Mouse (Mus musculus): ENCODE results near the gene Gm49027. TPM values are rescaled to one million over a fixed set of nuclear protein-coding genes. Genes with fewer than 3 reads are reported as not detected.

The Gm49027 gene
- under 1 TPM in 1 of 2 experiments, not detected in 1; 0.19 TPM for polyA plus RNA-seq (2017; shearing (Covaris generic))

DNA sequence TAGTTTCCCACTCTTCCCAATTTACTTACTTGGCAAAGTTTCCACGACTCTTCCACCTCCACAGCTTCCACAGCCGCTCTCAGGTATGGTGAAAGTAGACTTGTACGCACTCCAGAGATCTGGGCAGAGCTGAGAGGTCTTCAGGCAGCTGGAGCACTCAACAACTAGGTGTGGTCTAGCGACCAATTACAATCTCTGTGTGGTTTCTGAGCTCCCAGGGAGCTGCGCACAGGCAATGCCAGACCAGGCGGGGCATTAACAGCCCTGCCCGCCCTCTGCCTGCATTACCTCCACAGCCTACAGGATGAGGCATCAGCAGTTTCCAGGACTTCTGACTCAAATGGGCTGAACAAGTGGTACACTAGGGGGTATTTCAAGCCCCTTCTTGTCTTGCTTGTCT, at the start of gene Gm49027:
Gene Gm49027, minus strand, starts transcription at position 208 of the 400 bp plus-strand sequence.

DNA sequence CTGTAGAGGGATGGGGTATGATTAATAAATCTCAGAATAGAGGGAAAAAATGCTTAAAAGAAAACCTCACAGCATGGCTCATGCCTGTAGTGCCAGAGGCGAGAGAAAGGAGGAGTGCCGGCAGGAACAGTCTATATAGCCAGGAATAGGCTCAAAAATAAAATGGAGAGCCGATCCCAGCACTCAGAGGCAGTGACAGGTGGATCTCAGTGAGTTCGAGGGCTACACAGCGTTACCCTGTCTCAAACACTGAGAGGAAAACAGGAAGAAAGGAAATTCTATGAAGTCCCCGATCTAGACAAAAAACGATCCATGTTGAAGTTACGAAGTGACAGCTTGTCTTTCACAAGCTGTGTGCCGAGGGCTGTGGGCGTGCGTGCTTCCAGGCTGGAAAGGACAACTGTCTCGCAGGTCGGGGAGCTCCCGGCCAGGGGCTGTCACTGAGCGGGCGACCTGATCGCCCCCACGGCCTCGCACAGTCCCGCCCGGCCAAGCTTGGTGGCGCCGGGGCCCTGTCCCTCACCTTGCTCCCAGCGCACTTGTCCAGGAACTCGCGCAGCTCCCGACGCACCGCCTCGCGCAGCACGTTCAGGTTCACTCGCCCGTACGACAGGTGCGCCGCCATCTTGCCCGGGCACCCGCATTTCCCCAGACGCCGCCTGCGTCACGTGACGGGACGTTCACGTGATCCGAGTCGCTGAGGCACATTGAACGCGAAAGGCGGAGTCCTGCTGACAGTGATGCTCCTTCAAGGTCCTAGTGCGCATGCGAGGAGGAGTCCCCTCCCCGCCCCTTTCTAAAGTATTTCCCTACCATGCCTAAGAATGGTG, 47.3 kb upstream of the Gm49027 start, which contains the start of gene Vps33a:
Gene Vps33a, minus strand, starts transcription at position 682 of the 830 bp plus-strand sequence.

DNA sequence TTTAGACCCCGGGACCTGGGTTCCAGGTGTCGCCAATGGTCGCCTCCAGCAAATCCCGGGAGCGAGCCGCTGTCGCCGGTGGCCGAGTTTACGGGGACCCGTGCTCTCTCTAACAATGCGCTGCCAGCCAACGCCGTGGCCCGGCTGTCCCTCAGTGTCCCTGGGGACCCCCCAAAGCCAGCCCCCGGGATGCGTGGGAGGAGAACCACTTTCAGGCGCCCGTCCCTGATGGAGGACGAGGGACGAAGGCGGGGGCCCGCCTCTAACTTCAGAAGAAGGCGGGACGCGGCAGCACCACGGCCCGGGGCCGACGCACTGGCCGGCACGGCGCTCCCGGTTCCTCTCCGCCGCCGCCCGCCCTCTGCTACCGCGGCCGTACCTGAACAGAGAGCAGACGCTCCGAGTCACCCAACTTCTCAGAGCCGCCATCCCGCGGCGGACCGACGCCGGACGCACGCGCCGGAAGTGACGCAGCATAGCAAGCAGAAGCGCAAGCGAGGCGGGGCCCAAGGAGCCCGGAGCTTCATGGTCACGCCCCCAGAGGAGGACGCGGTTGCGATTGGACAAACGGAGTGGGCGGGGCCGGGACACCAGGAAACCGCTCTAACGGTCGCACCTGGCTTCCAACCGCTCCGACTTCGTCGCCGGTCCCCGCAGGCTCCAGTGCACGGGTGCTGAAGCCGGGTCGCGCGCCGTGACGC, 1.4 kb downstream of the Gm49027 start, which contains the start of gene Diablo:
Gene Diablo, minus strand, starts transcription at position 485 of the 701 bp plus-strand sequence.

GRCm38 (mm10) chr5:123510160-123510559, 15.1 kb downstream of the Gm49027 start, which contains the start of gene B3gnt4:
B3gnt4 (plus strand) TSS chr5:123510460.

GRCm38 (mm10) chr5:123489112-123489785, 36.0 kb downstream of the Gm49027 start, which contains the start of the genes Lrrc43 and Il31:
Lrrc43 (plus strand) TSS chr5:123489305.
Il31 (minus strand) TSS chr5:123489489.

Other genes with a start within 250 kb of the Gm49027 start
- gene Bcl7a, start 181.7 kb downstream of the Gm49027 start, polyA plus RNA-seq (2017; shearing (Covaris generic)), result 1 to 10 TPM; 6.6 to 7.8 TPM
- 10 to 100 TPM; 62.4 to 64.5 TPM for gene Mlxip, start 130.7 kb downstream of the Gm49027 start, polyA plus RNA-seq (2017; shearing (Covaris generic))
- not detected for gene Lrrc43, start 36.2 kb downstream of the Gm49027 start, polyA plus RNA-seq (2017; shearing (Covaris generic))
- not detected for gene Il31, start 36.0 kb downstream of the Gm49027 start, polyA plus RNA-seq (2017; shearing (Covaris generic))
- under 1 TPM in 1 of 2 experiments, not detected in 1; 0.20 TPM for gene B3gnt4, start 15.0 kb downstream of the Gm49027 start, polyA plus RNA-seq (2017; shearing (Covaris generic))
- 100 to 1,000 TPM; 102 to 113 TPM for gene Diablo, start 1.3 kb downstream of the Gm49027 start, polyA plus RNA-seq (2017; shearing (Covaris generic))
- 10 to 100 TPM; 36.7 to 38.3 TPM for gene Vps33a, start 47.5 kb upstream of the Gm49027 start, polyA plus RNA-seq (2017; shearing (Covaris generic))
- 100 to 1,000 TPM in 1 of 2 experiments, 10 to 100 TPM in 1; 88.3 to 119 TPM for gene Clip1, start 159.1 kb upstream of the Gm49027 start, polyA plus RNA-seq (2017; shearing (Covaris generic))
- 100 to 1,000 TPM in 1 of 2 experiments, 10 to 100 TPM in 1; 92.3 to 117 TPM for gene Zcchc8, start 195.6 kb upstream of the Gm49027 start, polyA plus RNA-seq (2017; shearing (Covaris generic))
- gene Rsrc2, start 223.9 kb upstream of the Gm49027 start, polyA plus RNA-seq (2017; shearing (Covaris generic)), result 100 to 1,000 TPM; 161 to 183 TPM
- gene Kntc1, start 224.2 kb upstream of the Gm49027 start, polyA plus RNA-seq (2017; shearing (Covaris generic)), result 1 to 10 TPM in 1 of 2 experiments, under 1 TPM in 1; 0.77 to 5.2 TPM

All from inflammation-experienced regulatory T-cells (primary cell).